Mouse (Mus musculus) bone marrow, adult 2 months (tissue): Measurements from ENCODE around the gene Dnah17.

ENCODE experiments used
- CTCF ChIP-seq: fragments of 200-500 bp; IDR thresholded peaks from 2 replicates; pipeline ENCODE4 v1.5.1; 2011; ENCODE audit warnings: low read length, control low read depth; ENCODE audit not compliant: control insufficient read depth, insufficient read depth
- POLR2A ChIP-seq: fragments of 200-500 bp; IDR thresholded peaks from 2 replicates; pipeline ENCODE4 v1.6.1; 2011; ENCODE audit warnings: low read depth, mild to moderate bottlenecking, control low read depth, low read length, borderline replicate concordance; ENCODE audit not compliant: control insufficient read depth

DNA sequence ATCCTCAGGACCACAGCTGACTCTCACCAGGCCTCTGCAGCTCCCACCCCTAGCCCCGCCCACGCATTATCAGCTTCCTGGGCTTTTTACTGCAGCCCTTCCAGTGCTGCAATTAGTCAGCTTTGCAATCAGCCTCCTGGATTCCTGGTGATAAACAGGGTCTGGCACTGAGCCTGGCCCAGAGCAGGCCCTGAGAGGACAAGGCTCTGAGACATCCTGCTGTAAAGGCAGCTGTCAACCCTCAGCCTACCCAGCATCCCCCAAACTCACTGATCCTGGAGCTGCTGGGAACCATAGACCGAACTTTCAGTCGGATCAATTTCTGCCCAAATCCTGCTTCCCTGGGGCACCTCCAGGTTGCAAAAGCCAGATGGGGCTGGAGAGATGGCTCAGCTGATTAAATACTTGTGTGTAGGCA, 3.3 kb upstream of the Dnah17 start:
- TF ChIP-seq POLR2A (no peak), CTCF (no peak)
